Mouse (Mus musculus) heart, embryonic 11.5 days (tissue): ENCODE results near the gene P3h4. TPM values are rescaled to one million over a fixed set of nuclear protein-coding genes. Genes with fewer than 3 reads are reported as not detected.
"Not testable (repeated sequence)": the region's sequence is repeated elsewhere in the genome, so short reads cannot be mapped to it uniquely, and the experiment has no call there.

Source experiments
- ATAC-seq: fragments of 200-750 bp; cut with Nextera tagmentation; replicated peaks from 2 replicates; pipeline ENCODE4 v1.8.0; 2017; ENCODE audit warnings: moderate library complexity; ENCODE audit not compliant: insufficient number of reproducible peaks, low FRiP score, low TSS enrichment
- H3K27ac ChIP-seq: fragments of 300-500 bp; sonication (generic); 2 replicates; pipeline ENCODE4 v1.5.1; 2014; ENCODE audit warnings: mild to moderate bottlenecking, low read depth, low read length
- H3K27me3 ChIP-seq: fragments of 300-500 bp; sonication (generic); 2 replicates; pipeline ENCODE4 v1.6.1; 2014; ENCODE audit warnings: mild to moderate bottlenecking, low read length, mixed read lengths; ENCODE audit not compliant: control insufficient read depth, insufficient read depth
- H3K36me3 ChIP-seq: fragments of 300-500 bp; sonication (generic); 2 replicates; pipeline ENCODE4 v1.6.1; 2014; ENCODE audit warnings: mild to moderate bottlenecking, low read length, moderate library complexity, mixed read lengths; ENCODE audit not compliant: control insufficient read depth, insufficient read depth
- H3K4me1 ChIP-seq: fragments of 300-500 bp; sonication (generic); 2 replicates; pipeline ENCODE4 v1.6.1; 2014; ENCODE audit warnings: low read length; ENCODE audit not compliant: control insufficient read depth, insufficient read depth
- H3K4me2 ChIP-seq: fragments of 300-500 bp; sonication (generic); 2 replicates; pipeline ENCODE4 v1.6.1; 2014; ENCODE audit warnings: mild to moderate bottlenecking, moderate library complexity
- H3K4me3 ChIP-seq: fragments of 300-500 bp; sonication (generic); 2 replicates; pipeline ENCODE4 v1.5.1; 2014; ENCODE audit warnings: low read depth, low read length
- H3K9ac ChIP-seq: fragments of 300-500 bp; sonication (generic); 2 replicates; pipeline ENCODE4 v1.6.1; 2014; ENCODE audit warnings: mild to moderate bottlenecking, low read depth, low read length, moderate library complexity
- H3K9me3 ChIP-seq: fragments of 300-500 bp; sonication (generic); replicated peaks from 2 replicates; pipeline ENCODE4 v1.6.1; 2016; ENCODE audit warnings: low read length; ENCODE audit not compliant: control insufficient read depth
- WGBS: fragments of 180-500 bp; shearing (Covaris S2); extraction: QIAGEN DNeasy Blood & Tissue Kit; methylation state at CpG from one replicate; pipeline ENCODE4 v1.1.7; 2014; ENCODE audit not compliant: insufficient replicate concordance; 5-methylcytosine and 5-hydroxymethylcytosine counted together
- microRNA-seq: library from miRNA; unstranded; fragments of <30 nt; microRNA quantifications from one replicate; pipeline ENCODE4, GENCODE M21; 2016; ENCODE audit warnings: borderline number of aligned reads
- polyA plus RNA-seq: library from polyadenylated mRNA; unstranded; fragments of >200 nt; fragmentation: Nextera tagmentation; extraction: Ambion mirVana; gene quantifications from 2 replicates; pipeline ENCODE4 v1.2.1, GENCODE M21; 2014

Gene P3h4
- polyA plus RNA-seq, 1 experiment from 2014 or later, result 67.2 TPM

- peak overlapping the region; percentile 30; the same call in 1 of the 2 replicates for H3K9ac ChIP-seq
- no peak overlapping the region for H3K27ac ChIP-seq
- H3K4me2 ChIP-seq, result no peak overlapping the region
- no peaks in the 10 kb centered on the region for H3K4me1 ChIP-seq
- H3K27me3 ChIP-seq, result no peaks in the 10 kb centered on the region; the same call in 1 of the 2 replicates
- no peak for ATAC-seq
- no peak overlapping the region for H3K4me3 ChIP-seq
- peaks cover 16% of the 10 kb centered on the region for H3K36me3 ChIP-seq
- WGBS, result 60% methylated on average over 7 of the region's 7 CpGs
- H3K9me3 ChIP-seq, result no peaks in the 10 kb centered on the region
These were observed 45.5 kb downstream of the P3h4 start for GRCm38 (mm10) chr11:100369145-100369544.

GRCm38 (mm10) chr11:100362979-100363562 is 51.6 kb downstream of the P3h4 start:
- Histone ChIP-seq H3K9ac (no peak overlapping the region), H3K4me2 (no peak overlapping the region), H3K27me3 (peaks cover 18% of the 10 kb centered on the region), H3K27ac (no peak overlapping the region), H3K9me3 (no peaks in the 10 kb centered on the region), H3K4me1 (no peaks in the 10 kb centered on the region), H3K36me3 (no peaks in the 10 kb centered on the region), H3K4me3 (no peak overlapping the region)
- 17% methylated on average over 12 of the region's 12 CpGs for WGBS
- ATAC-seq, result peak; percentile 50; the same call in 1 of the 2 replicates

- Histone ChIP-seq H3K9me3 (no peaks in the 10 kb centered on the region), H3K36me3 (no peaks in the 10 kb centered on the region), H3K4me3 (no peak overlapping the region), H3K4me1 (no peaks in the 10 kb centered on the region), H3K9ac (no peak overlapping the region), H3K27me3 (peaks cover 22% of the 10 kb centered on the region), H3K27ac (no peak overlapping the region), H3K4me2 (no peak overlapping the region)
- WGBS, result 16% methylated on average over 8 of the region's 8 CpGs
- ATAC-seq, result peak; percentile 32; the same call in 1 of the 2 replicates
These were observed 52.2 kb downstream of the P3h4 start for GRCm38 (mm10) chr11:100362209-100362978.

- not testable (repeated sequence) for H3K4me1 ChIP-seq, H3K27ac ChIP-seq, H3K36me3 ChIP-seq, H3K4me2 ChIP-seq, H3K9ac ChIP-seq, ATAC-seq, H3K9me3 ChIP-seq, H3K4me3 ChIP-seq
- H3K27me3 ChIP-seq, result peaks cover 30% of the 10 kb centered on the region
- WGBS, result no CpG with 5 or more reads among the region's 13 CpGs
These were observed 53.6 kb downstream of the P3h4 start for GRCm38 (mm10) chr11:100361059-100361458.

GRCm38 (mm10) chr11:100360175-100360574 is 54.5 kb downstream of the P3h4 start:
- no peaks in the 10 kb centered on the region for H3K9me3 ChIP-seq
- no peak overlapping the region for H3K9ac ChIP-seq
- 76% methylated on average over 6 of the region's 6 CpGs for WGBS
- ATAC-seq, result no peak
- H3K27ac ChIP-seq, result no peak overlapping the region
- H3K27me3 ChIP-seq, result peaks cover 33% of the 10 kb centered on the region
- H3K4me1 ChIP-seq, result 0 out of 2 replicates have a peak, but pooled peaks cover 1% of the 10 kb centered on the region
- no peaks in the 10 kb centered on the region for H3K36me3 ChIP-seq
- no peak overlapping the region for H3K4me3 ChIP-seq
- no peak overlapping the region for H3K4me2 ChIP-seq

Small RNAs within 50 kb of the gene (microRNA-seq; reads per million reads assigned to microRNA genes)
- gene Gm27374, result not detected

Other genes with a start within 250 kb of the P3h4 start
- gene Krt9, start 221.6 kb downstream of the P3h4 start, polyA plus RNA-seq, result not detected in 2 replicates
- 1.4 and 1.7 TPM in 2 replicates for gene Krt14, start 207.3 kb downstream of the P3h4 start, polyA plus RNA-seq
- gene Krt16, start 165.9 kb downstream of the P3h4 start, polyA plus RNA-seq, result not detected in 2 replicates
- gene Krt17, start 153.8 kb downstream of the P3h4 start, polyA plus RNA-seq, result 0.14 and 0.82 TPM in 2 replicates
- 0.20 TPM in 1 of 2 replicates, not detected in the other for gene Krt42, start 145.0 kb downstream of the P3h4 start, polyA plus RNA-seq
- 1,605 and 1,756 TPM in 2 replicates for gene Eif1, start 95.0 kb downstream of the P3h4 start, polyA plus RNA-seq
- gene Gast, start 80.4 kb downstream of the P3h4 start, polyA plus RNA-seq, result not detected in 2 replicates
- 3.0 and 3.4 TPM in 2 replicates for gene Hap1, start 58.7 kb downstream of the P3h4 start, polyA plus RNA-seq
- 72.2 and 80.6 TPM in 2 replicates for gene Jup, start 17.1 kb downstream of the P3h4 start, polyA plus RNA-seq
- gene Fkbp10, start 861 bp upstream of the P3h4 start, polyA plus RNA-seq, result 89.3 and 107 TPM in 2 replicates
- 98.8 and 111 TPM in 2 replicates for gene Nt5c3b, start 27.0 kb upstream of the P3h4 start, polyA plus RNA-seq
- gene Klhl10, start 27.1 kb upstream of the P3h4 start, polyA plus RNA-seq, result 0.28 and 0.83 TPM in 2 replicates
- gene Klhl11, start 57.9 kb upstream of the P3h4 start, polyA plus RNA-seq, result 8.1 and 8.9 TPM in 2 replicates
- 76.6 and 93.9 TPM in 2 replicates for gene Acly, start 113.2 kb upstream of the P3h4 start, polyA plus RNA-seq
- 0.31 and 1.1 TPM in 2 replicates for gene Ttc25, start 130.8 kb upstream of the P3h4 start, polyA plus RNA-seq
- gene Cnp, start 160.1 kb upstream of the P3h4 start, polyA plus RNA-seq, result 15.7 and 19.0 TPM in 2 replicates
- 65.4 and 66.9 TPM in 2 replicates for gene Nkiras2, start 204.4 kb upstream of the P3h4 start, polyA plus RNA-seq
- gene Dnajc7, start 205.3 kb upstream of the P3h4 start, polyA plus RNA-seq, result 69.4 and 85.1 TPM in 2 replicates